Mouse (Mus musculus) heart, adult 8-10 months (tissue): ENCODE results near the gene Col4a1. TPM values are rescaled to one million over a fixed set of nuclear protein-coding genes. Genes with fewer than 3 reads are reported as not detected.

Experiments
- DNase-seq: peaks from one replicate; pipeline ENCODE4 v3.0.0; 2022; ENCODE audit warnings: low spot score
- total RNA-seq, 4 experiments: library from RNA; stranded (reverse); gene quantifications; 2 replicates each; pipeline ENCODE4 v1.2.4; 2022

The Col4a1 gene
- total RNA-seq, 4 experiments from 2014 or later = 136 to 221 (median 183) TPM

DNA sequence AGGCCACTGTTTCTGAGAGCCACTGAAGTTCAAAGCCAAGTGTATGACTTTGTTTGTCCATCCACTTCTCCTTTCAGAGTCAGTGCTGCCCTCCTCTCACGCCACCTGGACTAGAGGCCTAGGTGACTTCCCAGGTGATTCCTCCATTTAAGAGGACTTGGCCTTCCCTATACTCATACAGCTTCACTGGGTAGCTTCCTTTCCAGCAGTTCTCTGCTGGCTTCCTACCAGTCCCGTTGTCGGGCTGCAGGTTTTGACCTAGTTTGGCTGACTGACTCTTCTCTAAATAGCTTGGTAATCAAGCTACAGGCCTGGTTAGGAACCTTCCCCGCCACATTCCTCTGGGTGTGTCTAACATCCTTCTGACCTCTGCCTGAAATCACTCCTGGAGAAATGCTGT, 18.9 kb upstream of the Col4a1 start:
- peak; percentile 78 for DNase-seq

DNA sequence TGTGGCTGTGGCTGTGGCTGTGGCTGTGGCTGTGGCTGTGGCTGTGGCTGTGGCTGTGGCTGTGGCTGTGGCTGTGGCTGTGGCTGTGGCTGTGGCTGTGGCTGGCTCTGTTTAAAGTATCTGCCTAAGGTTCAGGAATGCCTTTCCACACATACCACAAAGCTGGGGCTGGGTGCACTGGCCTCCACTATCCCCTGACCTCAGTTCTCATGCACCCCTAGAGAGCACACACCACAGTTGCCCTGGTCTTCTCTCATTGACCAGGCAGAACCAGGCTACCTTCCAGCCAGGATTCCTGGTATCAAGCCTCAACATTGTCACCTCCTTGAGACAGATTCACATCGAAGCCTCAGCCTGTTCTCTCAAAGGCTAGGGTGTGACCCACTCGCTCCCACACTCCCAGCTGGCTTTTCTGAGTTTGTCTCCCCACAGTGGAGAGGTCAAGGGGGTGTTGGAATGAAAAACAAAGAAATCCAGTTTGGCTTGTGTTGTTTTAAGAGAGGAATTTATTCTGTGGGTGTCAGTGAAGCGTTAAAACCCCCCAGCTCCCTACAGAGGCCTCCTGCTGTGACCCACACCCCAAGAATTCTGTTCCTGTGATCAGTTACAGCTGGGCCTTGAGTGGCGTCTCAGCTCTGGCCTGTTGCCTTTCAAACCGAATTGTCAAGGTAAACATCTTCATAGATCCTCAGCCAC, 15.2 kb upstream of the Col4a1 start:
- no peak for DNase-seq

DNA sequence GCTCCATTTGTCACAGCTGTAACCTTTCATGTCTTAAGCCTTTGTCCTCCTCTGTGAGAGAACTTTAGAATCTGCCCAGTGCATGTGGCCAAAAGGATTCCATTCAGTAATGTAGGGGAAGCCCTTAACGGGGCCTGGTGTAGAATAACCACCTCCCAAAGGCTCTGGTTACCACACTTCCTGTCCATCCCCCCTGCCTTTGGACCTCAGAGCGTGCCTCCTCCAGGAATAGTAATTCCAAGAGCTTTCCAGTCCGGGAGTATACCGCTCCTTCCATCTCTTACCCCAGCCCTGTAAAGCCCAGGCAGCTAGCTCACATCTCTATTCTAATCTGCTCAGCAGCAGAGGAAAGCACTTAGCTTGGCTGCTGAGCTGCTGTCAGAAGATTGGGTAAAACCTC, 14.7 kb upstream of the Col4a1 start:
- DNase-seq = no peak

DNA sequence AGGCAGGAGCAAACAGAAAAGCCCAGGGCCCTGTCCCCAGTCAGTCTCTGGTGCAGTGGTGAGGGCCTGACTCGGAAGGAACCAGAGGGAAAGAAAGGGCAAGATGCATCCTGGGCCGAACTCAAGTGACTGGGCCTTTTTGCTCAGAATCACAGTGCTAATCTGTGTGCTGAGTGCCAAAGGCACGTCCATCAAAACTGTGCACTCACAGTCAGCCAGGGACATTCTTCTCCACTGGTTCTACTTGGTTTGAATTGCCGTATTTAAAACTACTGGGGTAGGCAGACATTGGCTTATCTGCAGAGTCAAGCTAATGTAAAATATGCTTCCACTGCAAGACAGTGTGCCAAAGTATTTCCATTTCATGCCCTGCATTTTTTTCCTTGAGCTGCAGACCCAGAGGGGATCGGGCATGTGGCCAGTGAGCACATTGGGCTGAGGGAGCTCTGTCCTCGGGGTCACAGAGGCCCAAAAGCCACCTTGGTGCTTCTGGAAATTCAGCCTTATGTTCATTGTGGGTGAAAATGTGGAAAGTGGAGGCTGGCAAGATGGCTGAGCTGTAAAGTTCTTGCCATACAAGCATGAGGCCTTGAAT, 12.3 kb upstream of the Col4a1 start:
- no peak for DNase-seq

DNA sequence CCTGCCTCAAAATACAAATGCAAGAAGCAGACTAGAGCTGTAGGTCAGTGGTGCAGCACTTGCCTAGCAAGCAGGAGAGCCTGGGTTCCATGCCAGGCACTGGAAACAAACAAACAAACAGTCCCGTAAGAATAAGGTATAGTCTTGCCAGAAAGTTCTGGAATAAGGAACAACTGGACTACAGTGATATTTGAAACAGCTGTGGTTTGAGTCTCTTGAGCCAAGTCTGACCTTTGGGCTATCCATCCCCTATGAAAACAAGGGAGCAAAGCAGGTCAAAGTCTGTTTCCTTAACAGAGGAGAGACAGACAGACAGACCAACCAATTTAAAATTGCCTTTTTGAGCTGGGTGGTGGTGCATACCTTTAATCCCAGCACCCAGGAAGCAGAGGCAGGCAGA, 11.1 kb upstream of the Col4a1 start:
- DNase-seq = no peak

DNA sequence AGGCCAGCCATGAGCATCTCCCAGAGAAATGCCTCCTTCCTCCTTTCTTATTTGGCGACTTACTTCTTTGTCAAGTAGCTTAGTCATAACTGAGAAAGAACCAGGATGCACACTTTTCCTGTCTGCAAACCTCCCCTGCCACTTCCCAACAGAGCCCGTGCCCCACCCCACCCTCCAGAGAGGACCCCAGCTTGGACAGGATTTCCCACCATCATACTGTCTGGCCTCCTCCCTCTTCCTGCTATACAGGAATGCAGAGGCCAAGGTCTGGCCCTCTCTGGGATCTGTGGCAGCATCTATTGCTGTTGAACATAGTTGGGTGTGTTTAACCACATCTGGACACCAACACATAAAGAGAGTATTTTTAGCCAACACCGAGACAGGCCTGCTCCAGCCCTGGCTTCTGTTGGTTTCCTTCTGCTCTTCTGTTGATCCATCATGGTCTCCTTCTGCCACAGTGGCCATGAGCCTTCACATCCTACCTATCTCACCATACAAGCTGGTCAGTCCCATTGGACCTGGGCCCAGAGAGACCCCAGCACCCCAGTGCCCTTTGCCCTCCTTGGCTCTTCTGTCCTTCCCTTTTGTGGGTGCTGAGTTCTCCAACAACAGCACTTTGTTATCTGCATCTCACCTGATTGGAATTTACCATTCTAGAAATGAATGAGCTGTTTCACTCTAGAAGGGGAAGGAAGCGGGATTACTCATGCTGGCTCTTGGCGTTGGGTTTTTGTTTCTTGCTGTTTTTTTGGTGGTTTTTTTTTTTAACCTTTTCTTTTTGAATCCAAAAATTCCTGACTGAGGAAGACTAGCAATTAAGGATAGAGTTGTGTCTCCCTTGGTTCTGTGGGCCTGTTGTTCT, 10.3 kb upstream of the Col4a1 start:
- peak; percentile 75 for DNase-seq

DNA sequence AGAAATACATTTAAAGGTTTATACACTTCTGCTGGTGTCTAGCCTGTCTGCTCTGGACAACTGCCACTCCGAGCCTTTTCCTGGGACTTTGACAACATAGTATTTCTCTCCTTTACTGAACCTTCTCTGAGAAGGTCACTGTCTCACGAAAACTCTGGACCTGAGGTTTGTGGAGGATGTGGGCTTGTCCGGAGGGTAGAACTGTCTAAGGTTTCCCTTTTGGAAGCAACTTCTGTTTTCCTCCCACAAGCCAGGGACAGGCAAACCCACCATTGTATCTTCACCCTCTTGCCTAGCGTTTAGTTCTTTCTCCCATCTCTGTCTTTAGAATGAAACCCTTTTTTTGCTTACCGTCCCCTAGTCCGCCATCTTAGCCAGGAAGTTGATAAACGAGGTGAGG, 9.2 kb upstream of the Col4a1 start:
- no peak for DNase-seq

DNA sequence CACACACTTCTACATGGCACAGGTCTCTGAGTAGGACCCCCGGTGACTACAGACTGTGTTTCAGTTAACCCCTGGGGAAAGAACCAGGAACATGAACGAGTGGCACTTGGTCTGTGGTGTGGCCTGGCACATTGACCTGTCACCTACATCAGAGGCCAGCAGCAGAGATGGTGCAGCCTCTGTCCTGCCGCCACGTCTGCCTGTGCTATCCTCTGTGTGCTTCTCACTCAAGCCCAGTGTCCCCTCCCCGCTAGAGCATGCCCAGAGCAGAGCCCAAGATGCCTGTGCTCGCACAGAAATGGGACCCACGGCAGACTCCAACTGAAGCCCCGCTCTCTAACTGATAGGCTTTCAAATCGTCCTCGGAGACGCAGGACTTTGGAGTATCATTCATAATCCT, 6.8 kb upstream of the Col4a1 start:
- no peak for DNase-seq

DNA sequence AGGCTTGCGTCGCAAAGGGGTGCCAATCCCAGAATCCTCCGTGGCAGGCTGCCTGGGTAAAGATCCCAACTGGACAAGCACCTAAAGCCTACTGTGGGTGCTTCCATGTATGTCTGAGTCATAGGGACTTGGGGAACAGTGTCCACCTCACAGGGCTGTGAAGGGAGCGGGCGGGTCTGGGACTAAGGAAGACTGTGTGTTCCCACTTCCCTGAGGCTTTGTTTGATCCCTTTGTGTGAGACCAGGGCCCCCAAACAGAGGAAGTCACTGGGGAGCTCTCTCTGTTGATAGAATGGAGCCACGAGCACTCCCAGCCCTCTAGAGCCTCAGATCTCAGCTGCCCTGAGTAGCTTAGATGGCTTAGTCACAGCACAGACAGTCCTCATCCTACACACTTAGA, 3.5 kb upstream of the Col4a1 start:
- DNase-seq = no peak

DNA sequence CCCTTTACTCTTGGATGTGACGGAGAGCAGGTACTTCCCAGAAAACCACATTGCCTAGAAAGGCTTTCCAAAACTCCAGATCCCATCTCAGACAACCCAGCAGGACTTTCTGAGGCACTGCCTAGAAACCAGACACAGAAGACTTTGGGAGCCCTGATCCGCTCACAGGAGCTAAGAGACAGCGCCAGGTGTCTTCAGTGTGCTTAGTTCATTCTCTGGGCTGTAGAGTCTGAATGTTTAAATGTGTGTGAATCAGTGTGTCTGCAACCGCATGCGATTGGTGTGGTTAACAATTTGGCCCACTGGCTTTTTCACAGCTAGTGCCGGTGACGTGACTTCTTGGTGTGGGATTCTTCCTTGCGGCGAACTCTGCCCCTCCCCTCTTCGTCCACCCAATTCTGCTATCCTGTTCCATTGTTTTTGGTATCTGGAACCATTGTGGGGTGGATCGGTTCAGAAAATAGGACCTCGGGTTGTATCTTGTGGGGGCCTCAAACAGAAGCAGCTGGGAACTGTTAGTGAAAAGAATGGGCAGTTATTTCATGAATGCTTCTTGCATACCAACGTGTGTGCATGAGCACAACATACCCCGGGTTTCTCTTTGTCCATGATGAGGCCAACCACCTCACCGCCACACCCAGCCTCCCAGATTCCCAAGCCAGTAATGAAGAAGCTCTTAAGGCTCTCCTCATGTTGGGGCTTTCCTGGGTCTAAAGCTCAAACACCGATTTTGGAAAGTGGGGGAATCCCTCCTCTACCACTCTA, 2.7 kb upstream of the Col4a1 start:
- no peak for DNase-seq

DNA sequence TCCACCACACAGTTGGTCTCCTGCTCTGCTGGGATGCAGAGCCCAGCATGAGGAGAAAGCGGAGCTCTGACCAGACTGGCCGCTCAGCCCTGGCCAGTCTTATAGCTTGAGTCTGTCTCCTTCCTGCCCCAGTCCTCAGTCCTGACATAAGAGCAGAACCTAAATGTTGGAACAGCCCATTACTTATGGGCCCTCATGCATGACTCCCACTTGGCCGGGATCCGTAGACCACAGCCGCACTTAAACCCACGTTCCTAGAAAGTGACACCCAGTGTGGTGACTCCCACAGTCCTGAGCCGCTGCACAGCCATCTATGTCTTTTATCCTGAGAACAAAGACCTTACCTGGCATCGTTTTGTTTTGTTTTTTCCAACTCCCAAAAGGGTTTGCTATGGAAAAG, 2.0 kb upstream of the Col4a1 start:
- DNase-seq = no peak

DNA sequence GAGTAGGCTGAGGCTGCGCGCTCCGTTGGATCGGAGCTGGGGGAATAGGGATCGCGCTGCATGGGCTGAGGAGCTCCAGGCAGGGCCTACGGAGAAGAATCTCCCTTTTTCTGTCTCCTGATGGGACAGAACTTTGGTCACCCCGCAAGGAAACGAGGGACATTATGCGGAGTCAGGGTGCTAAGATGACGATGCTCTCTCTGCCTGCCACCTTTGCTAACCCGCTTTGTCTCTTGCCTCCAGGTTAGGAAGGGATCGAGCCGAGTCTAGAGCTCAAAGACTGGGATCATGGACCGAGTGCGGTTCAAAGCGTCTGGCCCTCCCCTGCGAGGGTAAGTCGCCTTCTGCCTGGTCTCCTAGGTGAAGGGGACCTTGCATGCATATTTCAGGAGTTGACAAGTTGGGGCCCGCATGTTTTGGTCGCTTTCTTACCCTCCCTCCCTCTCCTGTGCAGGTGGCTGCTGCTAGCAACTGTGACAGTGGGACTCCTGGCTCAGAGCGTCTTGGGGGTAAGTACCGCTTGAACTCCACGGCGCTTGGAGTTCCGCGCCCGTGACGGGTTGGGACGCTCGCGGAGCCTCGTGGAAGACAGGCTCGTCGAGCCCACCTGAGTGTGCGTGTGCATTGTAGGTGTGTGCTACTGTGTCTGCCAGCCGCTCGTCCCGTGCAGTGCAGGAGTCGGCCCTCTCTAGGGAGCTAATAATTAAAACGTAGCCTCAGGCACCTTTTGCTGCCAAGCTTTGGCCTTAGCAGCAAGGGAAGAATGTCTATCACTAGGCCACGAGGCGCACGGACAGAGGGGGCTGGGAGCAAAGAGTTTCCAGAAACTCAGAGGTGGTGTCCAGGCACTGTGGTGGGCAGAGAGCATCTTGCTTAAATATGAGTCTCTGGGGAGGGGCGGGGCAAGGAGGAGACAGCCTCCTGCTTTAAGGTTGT, 818 bp upstream of the Col4a1 start:
- peak; percentile 72 for DNase-seq

DNA sequence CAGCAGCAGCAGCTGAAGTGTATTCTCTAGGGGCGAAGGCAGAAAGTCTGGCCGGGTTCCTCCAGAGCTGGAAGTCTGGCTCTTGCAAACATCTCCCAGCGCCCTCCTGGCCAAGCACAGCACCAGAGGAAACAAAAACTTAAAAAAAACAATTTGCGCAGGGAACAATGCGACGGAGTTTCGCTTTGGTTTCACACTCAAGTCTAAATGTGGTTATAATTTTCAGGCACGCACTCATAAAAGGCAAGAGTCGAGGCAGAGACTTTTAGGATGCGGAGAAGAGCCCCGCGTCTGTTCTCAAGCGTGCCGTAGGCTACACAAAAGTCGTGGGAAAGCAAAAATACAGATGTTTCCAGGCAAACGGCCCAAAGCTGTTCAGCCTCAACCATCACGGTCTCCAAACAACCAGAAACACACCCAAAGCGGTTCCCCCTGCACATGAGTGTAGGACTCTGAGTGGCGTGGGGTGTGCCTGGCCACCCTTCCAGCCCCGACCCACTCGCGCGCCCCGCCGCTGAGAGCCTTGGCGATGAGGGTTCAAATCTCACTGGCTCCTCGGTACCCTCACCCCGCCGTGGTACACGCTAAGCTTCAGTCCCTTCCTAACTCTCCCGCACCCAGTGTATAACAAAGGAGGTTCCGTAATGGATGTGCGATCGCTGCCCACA, 811 bp downstream of the Col4a1 start:
- peak; percentile 76 for DNase-seq

DNA sequence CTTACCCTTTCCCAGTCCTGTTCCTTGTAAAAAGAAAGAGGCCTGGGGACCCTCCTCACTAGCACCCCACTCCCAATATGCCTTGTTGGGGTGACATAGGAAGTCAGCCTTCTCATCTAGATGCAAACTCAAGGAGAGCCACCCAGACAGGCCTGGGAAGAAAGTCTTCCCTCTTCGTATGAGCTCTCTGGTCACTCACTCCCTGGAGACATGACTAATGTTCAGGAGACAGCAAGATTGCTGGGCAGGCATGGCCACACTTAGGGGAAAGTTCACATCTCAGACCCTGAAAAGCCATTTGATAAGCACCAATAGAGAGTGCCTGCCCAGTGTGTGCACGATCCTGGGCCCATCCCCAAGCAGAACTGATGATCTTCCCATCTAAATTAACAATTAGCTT, 2.6 kb downstream of the Col4a1 start:
- no peak for DNase-seq

DNA sequence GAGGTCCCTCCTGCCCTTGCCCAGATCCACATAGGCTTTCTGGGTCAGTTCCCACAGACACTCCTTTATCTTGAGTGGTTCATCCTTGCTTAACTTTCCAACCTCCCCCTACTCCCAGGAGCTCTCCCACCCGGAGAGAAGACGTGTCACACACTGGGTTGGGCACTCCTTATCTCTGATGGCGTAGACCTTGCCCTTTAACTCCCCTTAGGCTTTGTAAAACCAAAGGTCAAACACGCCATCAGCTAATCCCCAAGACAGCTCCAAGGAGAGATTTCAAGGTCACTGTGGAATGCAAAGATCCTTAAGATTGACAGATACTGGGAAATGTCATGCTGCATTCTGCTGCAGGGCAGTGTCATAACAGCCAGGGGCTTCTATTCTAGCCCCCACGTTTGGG, 3.4 kb downstream of the Col4a1 start:
- no peak for DNase-seq

DNA sequence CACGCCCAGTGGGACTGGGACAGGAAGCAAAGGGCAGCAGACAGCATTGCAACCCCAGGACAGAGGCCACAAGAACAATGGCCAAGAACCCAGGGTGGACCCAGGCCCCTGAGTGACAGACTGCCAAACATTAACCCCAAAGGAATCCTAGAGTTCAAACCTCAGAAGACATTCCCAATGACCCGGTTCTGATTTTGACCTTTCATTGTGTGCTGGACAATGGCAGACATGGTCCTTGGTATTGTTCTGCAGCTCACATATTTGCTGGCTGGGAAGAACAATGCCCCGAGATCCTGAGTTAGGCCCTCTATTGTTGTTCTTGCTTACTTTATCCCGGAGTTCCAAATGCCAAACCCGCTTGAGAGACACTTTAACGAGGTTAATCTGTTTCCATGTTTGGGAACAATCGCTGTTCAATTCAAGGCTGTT, 4.0 kb downstream of the Col4a1 start:
- no peak for DNase-seq

DNA sequence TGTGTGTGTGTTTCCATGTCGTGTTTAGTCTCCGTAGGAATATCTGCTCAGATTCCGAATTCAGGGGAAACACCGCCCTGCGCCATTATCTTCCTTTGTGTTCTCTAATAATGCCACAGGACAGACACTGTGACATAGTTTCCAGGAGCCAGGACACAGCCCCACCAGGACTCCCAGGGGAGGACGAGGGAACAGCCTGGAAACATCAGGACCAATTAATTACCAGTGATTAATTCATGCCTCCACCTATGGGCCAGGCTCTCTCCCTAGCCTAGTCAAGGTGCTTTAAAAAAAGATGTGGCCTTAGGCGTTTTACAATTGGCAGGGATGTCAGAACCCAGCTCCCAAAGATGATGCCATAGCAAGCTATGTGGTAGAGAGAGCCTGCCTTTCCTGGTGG, 5.2 kb downstream of the Col4a1 start:
- DNase-seq = no peak

DNA sequence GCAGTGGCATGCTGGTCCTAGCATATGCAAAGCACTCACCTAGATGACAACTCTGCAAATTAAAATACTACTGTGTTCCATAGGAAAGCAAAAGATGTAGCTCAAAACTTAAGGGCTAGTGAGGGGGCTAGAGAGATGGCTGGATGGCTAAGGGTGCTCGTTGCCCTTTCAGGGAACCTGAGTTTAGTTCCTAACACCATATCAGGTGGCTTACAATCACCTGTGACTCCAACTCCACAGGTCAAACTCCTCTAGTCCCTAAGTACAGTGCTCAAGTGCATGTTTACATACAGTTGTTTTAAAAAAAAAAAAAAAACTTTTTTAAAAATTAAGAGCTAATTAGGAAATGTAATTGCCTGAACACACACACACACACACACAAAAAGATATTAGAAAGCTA, 7.1 kb downstream of the Col4a1 start:
- DNase-seq = no peak

DNA sequence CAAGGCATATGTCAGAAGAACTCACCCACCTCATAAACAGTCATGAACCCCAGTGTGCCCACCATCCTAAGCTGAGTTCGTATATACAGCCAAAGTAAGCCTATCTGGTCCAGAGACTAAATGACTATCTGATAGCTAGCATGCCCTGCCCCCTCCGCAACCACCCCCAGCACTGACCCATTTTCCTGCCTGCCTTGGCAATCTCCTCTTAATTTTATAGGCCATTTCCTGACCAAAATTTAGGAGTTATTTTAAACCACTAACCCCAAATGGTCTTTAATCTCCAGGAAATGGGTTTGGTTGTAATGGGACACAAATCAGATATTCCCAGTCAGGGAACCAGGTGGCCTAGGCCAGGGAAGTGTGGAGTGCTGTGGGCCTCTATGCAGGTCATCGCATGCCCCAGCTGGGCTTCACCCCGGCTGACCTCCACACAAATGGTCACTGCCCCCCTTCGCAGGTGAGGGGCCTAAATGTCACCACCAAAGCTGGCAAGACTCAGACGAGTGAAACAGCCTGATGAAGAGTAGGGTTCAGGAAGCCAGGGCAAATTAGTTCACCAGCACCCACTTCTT, 8.5 kb downstream of the Col4a1 start:
- DNase-seq = peak; percentile 67

DNA sequence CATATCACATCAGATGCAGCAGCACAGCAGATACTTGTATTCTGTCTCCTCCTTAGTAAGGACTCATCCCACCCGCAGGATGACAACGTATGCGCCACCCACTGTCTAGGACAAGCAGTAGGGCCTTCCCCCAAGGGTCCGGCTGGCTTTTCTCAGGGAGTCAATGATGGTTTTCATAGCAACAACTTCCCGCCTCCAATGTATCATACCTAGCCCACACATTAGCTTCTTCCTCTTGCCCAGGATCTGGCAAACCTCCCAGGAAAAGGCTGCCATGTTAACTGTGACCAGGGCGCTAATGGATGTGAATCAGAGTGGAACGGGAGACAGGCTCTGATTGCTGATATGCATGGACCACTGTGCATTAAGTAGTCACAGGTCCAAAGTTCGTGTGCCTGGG, 12.2 kb downstream of the Col4a1 start:
- no peak for DNase-seq
